Mouse (Mus musculus): ENCODE data around the gene R3hcc1l. TPM values are rescaled to one million over a fixed set of nuclear protein-coding genes. Genes with fewer than 3 reads are reported as not detected.

Gene R3hcc1l
- polyA plus RNA-seq, 1 experiment: 2.7 TPM

DNA sequence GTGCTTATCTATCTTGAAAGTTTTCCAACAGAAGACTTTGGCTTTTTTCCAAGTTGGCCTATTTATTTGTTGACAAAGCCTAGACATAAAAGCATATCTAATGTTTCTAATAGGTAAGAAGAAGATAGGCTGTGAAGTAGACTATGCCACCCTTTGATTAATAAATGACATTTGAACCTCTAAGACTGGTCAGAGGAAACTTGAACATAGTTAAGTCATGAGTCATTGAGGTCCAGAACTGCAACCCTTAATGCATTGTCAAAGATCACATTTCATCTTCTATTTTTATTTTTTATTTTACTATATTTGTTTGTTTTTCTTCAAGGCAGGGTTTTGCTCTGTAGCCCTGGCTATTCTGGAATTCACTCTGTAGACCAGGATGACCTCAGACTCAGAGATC, 48.5 kb downstream of the R3hcc1l start:
- peaks cover 10% of the 10 kb centered on the region; the same call in 1 of the 2 replicates for H3K36me3 ChIP-seq (ENCODE audit: control insufficient read depth, insufficient read depth, low read length)
- H3K27me3 ChIP-seq (ENCODE audit: control insufficient read depth, insufficient read depth, low read length): no peaks in the 10 kb centered on the region
- no peak overlapping the region for H3K4me3 ChIP-seq (ENCODE audit: low read depth, low read length)
- no peak for TF ChIP-seq CTCF (IDR thresholded peaks at IDR 0.05; ENCODE audit: extremely low read depth, insufficient read length, insufficient replicate concordance, low read depth, low read length)
- no peak for TF ChIP-seq POLR2A (IDR thresholded peaks at IDR 0.05; ENCODE audit: low read depth, low read length)
- H3K27ac ChIP-seq (ENCODE audit: insufficient read depth, low read depth, low read length): no peak overlapping the region
- peaks cover 4% of the 10 kb centered on the region; the same call in 1 of the 2 replicates for H3K4me1 ChIP-seq (ENCODE audit: control insufficient read depth, insufficient read depth, insufficient read length, low read length)

DNA sequence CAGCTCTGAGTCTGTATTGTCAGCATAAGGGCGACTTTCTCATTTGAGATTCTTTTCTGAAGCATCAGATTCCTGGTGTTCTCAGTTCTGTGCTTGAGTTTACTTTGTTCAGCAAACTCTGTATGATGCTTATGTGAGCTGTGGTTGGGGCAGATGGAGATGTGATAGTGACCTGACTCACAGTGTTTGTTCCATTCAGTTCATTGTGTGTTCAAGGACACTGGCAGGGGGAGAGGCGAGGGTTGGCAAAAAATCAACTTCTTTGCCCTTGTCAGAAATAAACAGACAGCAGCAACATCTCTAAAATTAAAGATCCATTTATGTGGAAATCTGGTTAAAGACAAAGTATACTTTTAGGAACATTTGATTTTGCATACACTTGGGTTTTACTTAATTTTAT, 50.5 kb downstream of the R3hcc1l start:
- Histone ChIP-seq H3K27me3 (ENCODE audit: control insufficient read depth, insufficient read depth, low read length) (no peaks in the 10 kb centered on the region), H3K4me3 (ENCODE audit: low read depth, low read length) (no peak overlapping the region), H3K27ac (ENCODE audit: insufficient read depth, low read depth, low read length) (no peak overlapping the region), H3K4me1 (ENCODE audit: control insufficient read depth, insufficient read depth, insufficient read length, low read length) (peaks cover 4% of the 10 kb centered on the region; the same call in 1 of the 2 replicates), H3K36me3 (ENCODE audit: control insufficient read depth, insufficient read depth, low read length) (peaks cover 1% of the 10 kb centered on the region; the same call in 1 of the 2 replicates)
- TF ChIP-seq POLR2A (IDR thresholded peaks at IDR 0.05; ENCODE audit: low read depth, low read length) (no peak), CTCF (IDR thresholded peaks at IDR 0.05; ENCODE audit: extremely low read depth, insufficient read length, insufficient replicate concordance, low read depth, low read length) (no peak)
- 77% methylated on average over 2 of the region's 2 CpGs for WGBS

DNA sequence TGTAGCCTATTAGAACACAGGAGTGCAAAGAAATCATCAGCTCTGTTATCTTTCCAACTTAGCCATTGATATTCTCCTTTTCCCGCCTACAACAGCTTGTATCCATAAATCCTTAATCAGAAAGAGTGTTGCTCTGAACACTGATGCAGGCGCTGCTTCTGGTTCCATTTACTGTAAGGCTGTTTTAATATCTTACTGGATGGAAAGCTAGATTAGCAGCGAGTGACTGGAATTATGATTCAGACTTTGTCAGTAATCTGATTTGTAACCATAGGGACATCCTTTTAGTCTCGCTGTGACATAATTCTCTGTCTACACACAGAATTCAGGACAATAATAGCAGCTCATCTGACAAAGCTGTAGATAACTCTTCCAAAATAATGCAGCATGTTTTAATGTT, 52.7 kb downstream of the R3hcc1l start:
- H3K4me1 ChIP-seq (ENCODE audit: control insufficient read depth, insufficient read depth, insufficient read length, low read length): peaks cover 4% of the 10 kb centered on the region; the same call in 1 of the 2 replicates
- 73% methylated on average over 4 of the region's 4 CpGs for WGBS
- H3K4me3 ChIP-seq (ENCODE audit: low read depth, low read length): no peak overlapping the region
- TF ChIP-seq CTCF (IDR thresholded peaks at IDR 0.05; ENCODE audit: extremely low read depth, insufficient read length, insufficient replicate concordance, low read depth, low read length) (no peak), POLR2A (IDR thresholded peaks at IDR 0.05; ENCODE audit: low read depth, low read length) (no peak)
- no peaks in the 10 kb centered on the region for H3K27me3 ChIP-seq (ENCODE audit: control insufficient read depth, insufficient read depth, low read length)
- no peak overlapping the region for H3K27ac ChIP-seq (ENCODE audit: insufficient read depth, low read depth, low read length)
- peaks cover 1% of the 10 kb centered on the region; the same call in 1 of the 2 replicates for H3K36me3 ChIP-seq (ENCODE audit: control insufficient read depth, insufficient read depth, low read length)

DNA sequence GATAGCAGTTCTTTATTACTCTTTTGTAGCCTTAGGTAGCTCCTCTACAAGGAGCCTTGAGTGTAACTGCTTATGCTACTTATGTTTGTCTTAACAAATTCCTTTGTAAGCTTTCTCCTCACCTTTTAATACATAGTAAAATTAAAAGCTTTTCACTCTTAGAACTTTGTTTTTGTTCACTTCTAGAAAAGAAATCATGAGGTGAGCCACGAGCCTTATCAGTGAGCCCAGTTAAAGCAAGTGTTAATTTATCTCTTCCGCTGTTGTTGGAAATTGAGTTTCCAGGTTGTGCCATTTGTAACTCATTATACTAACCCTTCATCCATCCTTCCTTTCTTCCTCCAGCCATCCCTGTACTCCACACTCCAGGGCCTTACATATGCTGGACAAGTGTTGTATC, 56.8 kb downstream of the R3hcc1l start:
- Histone ChIP-seq H3K4me1 (ENCODE audit: control insufficient read depth, insufficient read depth, insufficient read length, low read length) (no peaks in the 10 kb centered on the region), H3K27me3 (ENCODE audit: control insufficient read depth, insufficient read depth, low read length) (no peaks in the 10 kb centered on the region), H3K4me3 (ENCODE audit: low read depth, low read length) (no peak overlapping the region), H3K36me3 (ENCODE audit: control insufficient read depth, insufficient read depth, low read length) (peaks cover 4% of the 10 kb centered on the region; the same call in 1 of the 2 replicates), H3K27ac (ENCODE audit: insufficient read depth, low read depth, low read length) (no peak overlapping the region)
- 95% methylated on average over 2 of the region's 2 CpGs for WGBS
- TF ChIP-seq POLR2A (IDR thresholded peaks at IDR 0.05; ENCODE audit: low read depth, low read length): no peak
- TF ChIP-seq CTCF (IDR thresholded peaks at IDR 0.05; ENCODE audit: extremely low read depth, insufficient read length, insufficient replicate concordance, low read depth, low read length): no peak

DNA sequence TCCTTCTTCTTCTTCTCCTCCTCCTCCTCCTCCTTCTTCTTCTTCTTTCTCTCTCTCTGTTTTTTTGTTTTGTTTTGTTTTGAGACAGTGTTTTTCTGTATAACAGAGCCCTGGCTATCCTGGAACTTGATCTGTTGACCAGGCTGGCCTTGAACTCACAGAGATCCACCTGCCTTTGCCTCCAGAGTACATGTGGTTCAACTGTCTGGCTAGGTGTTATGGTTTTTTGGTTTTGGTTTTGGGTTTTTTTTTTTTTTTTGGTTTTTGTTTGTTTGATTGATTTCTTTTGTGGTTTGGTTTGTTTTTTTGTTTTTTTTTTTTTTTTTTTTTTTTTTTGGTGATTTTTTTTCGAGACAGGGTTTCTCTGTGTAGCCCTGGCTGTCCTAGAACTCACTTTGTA, 58.3 kb downstream of the R3hcc1l start:
- Histone ChIP-seq H3K4me3 (ENCODE audit: low read depth, low read length) (no peak overlapping the region), H3K27me3 (ENCODE audit: control insufficient read depth, insufficient read depth, low read length) (no peaks in the 10 kb centered on the region), H3K27ac (ENCODE audit: insufficient read depth, low read depth, low read length) (no peak overlapping the region), H3K4me1 (ENCODE audit: control insufficient read depth, insufficient read depth, insufficient read length, low read length) (no peaks in the 10 kb centered on the region), H3K36me3 (ENCODE audit: control insufficient read depth, insufficient read depth, low read length) (peaks cover 8% of the 10 kb centered on the region)
- 85% methylated on average over 1 of the region's 1 CpGs for WGBS
- TF ChIP-seq CTCF (IDR thresholded peaks at IDR 0.05; ENCODE audit: extremely low read depth, insufficient read length, insufficient replicate concordance, low read depth, low read length) (no peak), POLR2A (IDR thresholded peaks at IDR 0.05; ENCODE audit: low read depth, low read length) (no peak)

DNA sequence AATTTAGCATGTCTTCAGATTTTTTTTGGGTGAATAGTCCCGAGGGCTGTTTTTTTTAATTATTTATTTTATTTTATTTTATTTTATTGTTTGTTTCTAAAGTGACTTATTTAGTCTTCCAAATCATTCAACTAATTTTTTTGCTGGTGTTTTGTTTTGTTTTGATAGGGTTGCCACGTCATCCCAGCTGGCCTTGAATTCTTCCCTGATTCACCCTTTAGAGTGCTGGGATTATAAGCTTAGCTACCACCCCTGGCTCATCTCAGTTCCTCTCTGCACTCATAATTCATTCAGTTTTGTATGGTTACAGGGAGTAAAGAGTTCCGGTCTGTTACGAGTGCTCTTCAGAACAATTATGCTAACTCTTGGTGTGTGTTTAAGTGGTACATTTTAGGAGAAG, 60.1 kb downstream of the R3hcc1l start:
- Histone ChIP-seq H3K36me3 (ENCODE audit: control insufficient read depth, insufficient read depth, low read length) (peaks cover 20% of the 10 kb centered on the region), H3K27ac (ENCODE audit: insufficient read depth, low read depth, low read length) (no peak overlapping the region), H3K27me3 (ENCODE audit: control insufficient read depth, insufficient read depth, low read length) (no peaks in the 10 kb centered on the region), H3K4me3 (ENCODE audit: low read depth, low read length) (no peak overlapping the region), H3K4me1 (ENCODE audit: control insufficient read depth, insufficient read depth, insufficient read length, low read length) (no peaks in the 10 kb centered on the region)
- TF ChIP-seq CTCF (IDR thresholded peaks at IDR 0.05; ENCODE audit: extremely low read depth, insufficient read length, insufficient replicate concordance, low read depth, low read length): no peak
- no peak for TF ChIP-seq POLR2A (IDR thresholded peaks at IDR 0.05; ENCODE audit: low read depth, low read length)
- 82% methylated on average over 4 of the region's 4 CpGs for WGBS

DNA sequence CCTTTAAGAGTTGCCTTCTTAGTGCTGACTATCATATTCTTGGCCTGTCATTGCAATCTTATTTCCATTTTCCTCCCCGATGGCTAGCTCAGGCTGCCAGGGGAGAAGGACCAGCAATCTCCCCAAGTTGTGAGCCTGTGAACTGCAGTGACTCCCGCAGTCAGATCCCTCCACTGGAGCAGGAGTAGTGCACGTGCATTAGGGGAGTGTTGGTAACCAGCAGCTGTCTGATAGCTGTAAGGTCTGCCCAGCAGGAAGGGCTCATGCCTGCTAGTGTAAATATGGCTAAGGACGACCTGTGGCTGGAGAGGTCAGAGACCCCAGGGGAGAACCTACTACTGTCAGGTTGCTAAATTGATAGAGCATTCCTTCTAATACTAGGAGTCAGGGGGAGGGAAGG, 62.1 kb downstream of the R3hcc1l start:
- WGBS: 70% methylated on average over 4 of the region's 4 CpGs
- Histone ChIP-seq H3K4me1 (ENCODE audit: control insufficient read depth, insufficient read depth, insufficient read length, low read length) (no peaks in the 10 kb centered on the region), H3K4me3 (ENCODE audit: low read depth, low read length) (no peak overlapping the region), H3K27ac (ENCODE audit: insufficient read depth, low read depth, low read length) (no peak overlapping the region), H3K36me3 (ENCODE audit: control insufficient read depth, insufficient read depth, low read length) (peaks cover 32% of the 10 kb centered on the region), H3K27me3 (ENCODE audit: control insufficient read depth, insufficient read depth, low read length) (no peaks in the 10 kb centered on the region)
- TF ChIP-seq POLR2A (IDR thresholded peaks at IDR 0.05; ENCODE audit: low read depth, low read length) (no peak), CTCF (IDR thresholded peaks at IDR 0.05; ENCODE audit: extremely low read depth, insufficient read length, insufficient replicate concordance, low read depth, low read length) (no peak)

Data from small intestine, adult 2 months (tissue).